Mouse (Mus musculus) lung, postnatal 0 days (tissue): ENCODE measurements around the gene Mapk8ip1. TPM values are rescaled to one million over a fixed set of nuclear protein-coding genes. Genes with fewer than 3 reads are reported as not detected.

Source experiments
- ATAC-seq: fragments of 200-750 bp; cut with Nextera tagmentation; 2 replicates; pipeline ENCODE4 v1.8.0; 2017; ENCODE audit warnings: moderate library complexity
- DNase-seq: peaks from one replicate; pipeline ENCODE4 v3.0.0-alpha.2; 2016; ENCODE audit warnings: low spot score
- H3K27ac ChIP-seq: fragments of 300-500 bp; sonication (generic); 2 replicates; pipeline ENCODE4 v1.5.1; 2014; ENCODE audit warnings: antibody characterized with exemption, mild to moderate bottlenecking, low read length, mixed read lengths
- H3K27me3 ChIP-seq: fragments of 300-500 bp; sonication (generic); replicated peaks from 2 replicates; pipeline ENCODE4 v1.6.1; 2014; ENCODE audit warnings: low read length, mixed read lengths; ENCODE audit not compliant: insufficient read depth
- H3K36me3 ChIP-seq: fragments of 300-500 bp; sonication (generic); 2 replicates; pipeline ENCODE4 v1.6.1; 2014; ENCODE audit warnings: low read length, mixed read lengths; ENCODE audit not compliant: insufficient read depth
- H3K4me1 ChIP-seq: fragments of 300-500 bp; sonication (generic); 2 replicates; pipeline ENCODE4 v1.6.1; 2014; ENCODE audit warnings: antibody characterized with exemption, low read depth, low read length, mixed read lengths; ENCODE audit not compliant: insufficient read depth
- H3K4me2 ChIP-seq: fragments of 300-500 bp; sonication (generic); replicated peaks from 2 replicates; pipeline ENCODE4 v1.6.1; 2014; ENCODE audit warnings: low read depth, mild to moderate bottlenecking, low read length, moderate library complexity, mixed read lengths
- H3K4me3 ChIP-seq: fragments of 300-500 bp; sonication (generic); 2 replicates; pipeline ENCODE4 v1.5.1; 2014; ENCODE audit warnings: low read depth, low read length
- H3K9ac ChIP-seq: fragments of 300-500 bp; sonication (generic); replicated peaks from 2 replicates; pipeline ENCODE4 v1.6.1; 2014; ENCODE audit warnings: low read depth, mild to moderate bottlenecking
- H3K9me3 ChIP-seq: fragments of 300-500 bp; sonication (generic); 2 replicates; pipeline ENCODE4 v1.6.1; 2016; ENCODE audit warnings: low read length, mixed read lengths
- CTCF ChIP-seq: IDR thresholded peaks from 2 replicates; pipeline ENCODE4 v1.5.1; 2016; ENCODE audit warnings: antibody characterized with exemption, mild to moderate bottlenecking
- EP300 ChIP-seq: IDR thresholded peaks from 2 replicates; pipeline ENCODE4 v1.6.1; 2016; ENCODE audit warnings: antibody characterized with exemption, mild to moderate bottlenecking, control low read depth
- WGBS: fragments of 180-500 bp; shearing (Covaris S2); extraction: QIAGEN DNeasy Blood & Tissue Kit; methylation state at CpG from one replicate; pipeline ENCODE4 v1.1.7; 2014; 5-methylcytosine and 5-hydroxymethylcytosine counted together
- polyA plus RNA-seq: library from polyadenylated mRNA; unstranded; fragments of >200 nt; fragmentation: Nextera tagmentation; extraction: Ambion mirVana; gene quantifications from 2 replicates; pipeline ENCODE4 v1.2.1, GENCODE M21; 2015

The Mapk8ip1 gene
- polyA plus RNA-seq, 1 experiment from 2014 or later, result 7.8 TPM

DNA sequence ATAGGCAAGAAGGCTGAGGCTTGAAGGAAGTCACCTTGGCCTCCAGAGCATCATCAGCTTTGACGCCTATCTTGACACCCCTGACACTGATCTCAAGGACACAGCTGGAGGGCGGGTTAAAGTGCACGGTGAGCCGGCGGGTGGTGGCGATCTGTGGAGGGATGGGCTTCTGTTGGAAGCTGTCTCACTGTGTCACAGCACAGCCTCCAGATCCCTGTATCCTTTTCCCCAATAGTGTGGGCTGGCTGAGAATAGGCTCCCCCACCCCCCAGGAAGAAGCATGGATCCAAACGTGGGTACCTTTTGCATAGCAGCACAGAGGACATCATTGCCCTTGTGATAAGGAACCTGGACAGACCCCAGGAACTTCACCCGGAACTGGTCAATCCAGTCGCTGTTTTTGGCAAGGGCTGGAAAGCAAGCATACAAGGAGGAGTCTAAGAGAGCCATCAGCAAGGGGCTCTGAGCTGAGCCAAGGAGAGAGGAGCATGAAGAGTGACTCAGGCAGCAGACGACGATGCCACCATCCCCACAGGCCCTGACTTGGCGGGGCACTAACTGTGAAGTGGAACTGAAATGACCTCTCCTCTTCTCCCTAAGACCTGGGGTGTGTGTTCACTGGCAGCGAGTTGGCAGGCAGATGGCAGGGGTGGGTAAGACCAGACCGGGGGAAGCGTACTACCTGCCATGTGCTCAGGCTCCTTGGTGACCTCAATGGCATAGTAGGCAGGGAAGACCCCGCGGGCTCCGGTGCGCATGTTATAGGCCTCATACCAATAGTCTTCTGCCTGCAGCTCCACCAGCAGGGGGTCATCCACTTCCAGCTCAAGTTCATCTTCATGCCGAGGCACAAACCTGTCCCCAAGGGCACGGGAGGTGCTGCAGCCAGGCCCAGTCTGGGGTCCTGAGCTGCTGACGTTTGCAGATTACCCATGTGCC, 15.7 kb downstream of the Mapk8ip1 start:
- DNase-seq (no peak), ATAC-seq (no peak)
- peaks cover 11% of the 10 kb centered on the region; the same call in 1 of the 2 replicates for H3K36me3 ChIP-seq
- no peak overlapping the region for H3K9ac ChIP-seq
- H3K4me3 ChIP-seq, result no peak overlapping the region
- H3K4me1 ChIP-seq, result 0 out of 2 replicates have a peak, but pooled peaks cover 6% of the 10 kb centered on the region
- no peak for TF ChIP-seq EP300
- no peaks in the 10 kb centered on the region for H3K27me3 ChIP-seq
- 74% methylated on average over 22 of the region's 22 CpGs for WGBS
- H3K27ac ChIP-seq, result no peak overlapping the region
- no peak overlapping the region for H3K4me2 ChIP-seq
- H3K9me3 ChIP-seq, result no peaks in the 10 kb centered on the region

DNA sequence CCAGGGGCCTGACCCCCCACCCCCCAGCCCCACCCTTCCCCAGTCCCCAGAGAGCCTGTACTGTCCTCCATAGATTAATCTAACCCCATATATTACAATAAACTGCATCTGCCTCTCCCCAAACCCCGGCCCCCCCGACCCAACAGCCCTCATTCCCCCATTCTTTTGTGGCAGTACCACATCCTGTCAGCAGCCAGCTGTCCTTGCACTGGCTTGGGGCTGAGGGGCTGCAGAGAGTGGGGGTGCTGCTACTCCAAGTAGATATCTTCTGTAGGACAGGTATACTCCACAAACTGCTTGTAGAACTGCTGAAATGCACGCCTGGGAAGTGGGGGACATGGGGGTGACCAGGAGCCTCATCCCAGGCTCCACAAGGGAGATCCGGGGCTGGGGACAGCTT, 17.0 kb downstream of the Mapk8ip1 start:
- no peak for DNase-seq
- 0 out of 2 replicates have a peak, but pooled peaks cover 6% of the 10 kb centered on the region for H3K4me1 ChIP-seq
- H3K4me2 ChIP-seq, result no peak overlapping the region
- H3K27me3 ChIP-seq, result no peaks in the 10 kb centered on the region
- no peak overlapping the region for H3K4me3 ChIP-seq
- no peak overlapping the region for H3K9ac ChIP-seq
- no peak for ATAC-seq
- H3K27ac ChIP-seq, result no peak overlapping the region
- TF ChIP-seq CTCF (no peak), EP300 (no peak)
- H3K36me3 ChIP-seq, result peaks cover 16% of the 10 kb centered on the region
- WGBS, result 74% methylated on average over 4 of the region's 4 CpGs
- no peaks in the 10 kb centered on the region for H3K9me3 ChIP-seq

DNA sequence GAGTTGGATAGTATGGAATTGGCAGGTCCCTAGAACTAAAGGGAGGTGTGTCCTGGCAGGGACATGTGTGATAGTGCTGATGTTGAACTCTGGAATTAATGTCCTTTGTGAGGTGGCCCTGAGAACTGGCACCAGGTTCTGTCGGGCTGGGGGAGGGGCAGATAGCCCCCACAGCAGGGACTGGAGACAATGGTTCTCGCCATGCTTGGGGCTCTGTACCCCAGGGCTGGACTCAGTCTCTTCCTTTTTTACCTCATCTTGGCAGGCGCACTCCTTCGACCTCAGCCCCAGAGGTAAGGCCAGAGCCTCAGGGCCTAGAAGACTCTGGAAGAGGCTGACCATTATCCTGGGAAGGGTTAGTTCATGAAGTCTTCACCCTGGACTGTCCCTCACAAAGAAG, 18.3 kb downstream of the Mapk8ip1 start:
- Histone ChIP-seq H3K4me3 (no peak overlapping the region), H3K27ac (no peak overlapping the region), H3K9ac (no peak overlapping the region), H3K36me3 (peaks cover 24% of the 10 kb centered on the region), H3K27me3 (no peaks in the 10 kb centered on the region), H3K4me2 (no peak overlapping the region), H3K4me1 (no peaks in the 10 kb centered on the region), H3K9me3 (no peaks in the 10 kb centered on the region)
- ATAC-seq (no peak), DNase-seq (no peak)
- 73% methylated on average over 4 of the region's 4 CpGs for WGBS
- TF ChIP-seq EP300, result no peak
- TF ChIP-seq CTCF, result no peak

DNA sequence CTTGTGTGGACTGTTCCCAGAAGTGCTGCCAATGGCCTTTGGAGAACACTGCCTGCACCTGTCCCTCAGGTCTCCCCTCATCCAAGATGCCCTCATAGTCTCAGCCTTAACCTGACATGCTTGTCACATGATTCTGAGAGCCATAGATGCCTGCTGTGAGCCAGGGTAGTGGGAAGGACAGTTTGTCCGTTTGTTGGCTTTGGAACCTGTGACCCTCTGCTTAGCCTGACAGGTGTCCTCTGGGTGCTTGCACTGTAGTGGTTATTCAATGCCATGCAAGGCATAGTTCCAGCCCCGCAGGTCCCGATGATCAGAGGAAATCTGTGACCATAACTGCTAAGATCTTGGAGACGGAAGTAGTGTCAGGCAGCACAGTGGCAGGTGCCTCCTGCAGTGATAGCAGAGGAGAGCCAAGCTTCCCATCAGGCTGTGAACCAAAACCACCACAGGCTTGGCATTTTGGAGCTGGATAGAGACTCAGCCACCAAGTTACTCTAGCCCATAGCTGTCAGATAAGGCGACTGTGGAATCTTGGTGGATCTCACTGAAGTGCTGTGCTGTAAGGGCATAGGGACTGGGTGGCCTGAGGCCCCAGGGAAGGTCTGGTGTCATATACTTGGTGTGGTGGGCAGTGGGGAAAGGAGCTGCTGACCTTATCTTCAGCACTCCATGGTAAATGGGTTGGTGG, 19.0 kb downstream of the Mapk8ip1 start, which contains the start of gene 1700029I15Rik:
TSS of gene 1700029I15Rik (plus strand) at position 638 of the 688 bp plus-strand sequence.
- H3K36me3 ChIP-seq, result peaks cover 24% of the 10 kb centered on the region
- DNase-seq (no peak), ATAC-seq (no peak)
- no peaks in the 10 kb centered on the region for H3K27me3 ChIP-seq
- H3K4me3 ChIP-seq, result no peak within 1 kb of the TSS
- no peaks in the 10 kb centered on the region for H3K9me3 ChIP-seq
- H3K27ac ChIP-seq, result no peak within 1 kb of the TSS
- no peaks in the 10 kb centered on the region for H3K4me1 ChIP-seq
- H3K9ac ChIP-seq, result no peak within 1 kb of the TSS
- no peak for TF ChIP-seq CTCF
- no peak for TF ChIP-seq EP300
- 83% methylated on average over 5 of the region's 5 CpGs for WGBS
- H3K4me2 ChIP-seq, result no peak within 1 kb of the TSS

DNA sequence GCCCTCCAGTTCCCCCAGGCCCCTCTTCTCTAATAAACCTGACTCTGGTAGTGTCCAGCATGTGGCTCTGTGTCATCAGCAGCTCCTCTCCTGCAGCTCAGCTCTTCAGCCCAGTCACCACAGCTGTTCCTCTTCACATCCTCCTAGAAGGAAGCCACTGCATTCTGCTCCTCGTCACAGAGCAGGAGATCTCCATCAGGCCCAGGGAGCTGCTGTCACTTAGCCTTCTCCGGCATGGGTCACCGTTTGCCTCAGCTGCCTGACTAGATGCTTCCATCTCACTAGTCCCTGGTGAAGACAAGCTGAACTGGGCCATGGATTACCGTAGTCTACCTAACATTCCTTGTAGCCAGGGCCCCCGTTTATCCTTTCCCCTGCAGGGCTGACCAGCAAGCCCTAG, 19.9 kb downstream of the Mapk8ip1 start:
- ATAC-seq (no peak), DNase-seq (no peak)
- Histone ChIP-seq H3K27me3 (no peaks in the 10 kb centered on the region), H3K9ac (no peak overlapping the region), H3K9me3 (no peaks in the 10 kb centered on the region), H3K36me3 (peaks cover 24% of the 10 kb centered on the region), H3K4me2 (no peak overlapping the region), H3K27ac (no peak overlapping the region), H3K4me1 (peaks cover 4% of the 10 kb centered on the region; the same call in 1 of the 2 replicates), H3K4me3 (no peak overlapping the region)
- TF ChIP-seq EP300 (no peak), CTCF (no peak)
- WGBS, result 78% methylated on average over 5 of the region's 5 CpGs

GRCm38 (mm10) chr2:92380495-92381050, 20.5 kb downstream of the Mapk8ip1 start:
- H3K27ac ChIP-seq, result no peak overlapping the region
- ATAC-seq (no peak), DNase-seq (no peak)
- H3K36me3 ChIP-seq, result peaks cover 24% of the 10 kb centered on the region
- no peaks in the 10 kb centered on the region for H3K9me3 ChIP-seq
- no peak overlapping the region for H3K9ac ChIP-seq
- H3K4me3 ChIP-seq, result no peak overlapping the region
- H3K4me2 ChIP-seq, result no peak overlapping the region
- WGBS, result 66% methylated on average over 6 of the region's 6 CpGs
- no peak for TF ChIP-seq CTCF
- TF ChIP-seq EP300, result no peak
- H3K4me1 ChIP-seq, result peaks cover 9% of the 10 kb centered on the region; the same call in 1 of the 2 replicates
- H3K27me3 ChIP-seq, result no peaks in the 10 kb centered on the region
